Mouse (Mus musculus) left cerebral cortex, postnatal 36 days (tissue): ENCODE data around the gene Anxa9. TPM values are rescaled to one million over a fixed set of nuclear protein-coding genes. Genes with fewer than 3 reads are reported as not detected.

Experiments used
- DNase-seq, 2 experiments: peaks; one replicate each; pipeline ENCODE4 v3.0.0; 2021 to 2022; ENCODE audit warnings: low spot score in 2 of 2, mixed read lengths in 1 of 2
- intact Hi-C: fragments of 180-260 bp; cut with DNase I; formaldehyde crosslinking; loops from one replicate; pipeline ENCODE4 v1.15.1; 2025
- total RNA-seq, 2 experiments: library from RNA; stranded (reverse); gene quantifications; 2 replicates each; pipeline ENCODE4 v1.2.3; 2021

Gene Anxa9
- total RNA-seq, 2 experiments from 2014 or later: 1.1 TPM

- intact Hi-C loops: no loop called here
- DNase-seq: no peak
Measured at GRCm38 (mm10) chr3:95286510-95286909, 20.5 kb downstream of the Anxa9 start.

- DNase-seq: no peak
- intact Hi-C loops: no loop called here
Measured at GRCm38 (mm10) chr3:95286011-95286410, 21.0 kb downstream of the Anxa9 start.

DNA sequence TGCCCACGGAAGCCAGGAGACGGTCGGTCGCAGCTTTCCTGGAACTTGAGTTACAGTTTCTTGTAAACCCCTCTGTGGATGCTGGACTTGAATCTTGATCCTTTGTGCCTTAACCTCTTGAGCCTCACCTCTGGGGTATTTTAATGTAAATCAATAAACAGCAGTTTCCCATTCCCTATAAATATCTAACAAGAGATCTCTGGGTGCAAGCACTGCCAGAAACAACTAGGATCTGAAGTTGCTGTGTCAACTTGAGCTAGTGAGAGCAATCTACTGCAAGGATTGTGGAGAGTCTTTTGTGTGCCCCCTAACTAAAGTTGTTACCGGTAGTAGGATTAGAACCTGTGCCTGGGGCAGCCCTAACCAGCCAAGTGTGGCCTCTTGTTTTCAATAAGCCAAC lies 21.6 kb downstream of the Anxa9 start:
- intact Hi-C loops: no loop called here

GRCm38 (mm10) chr3:95284501-95285281 lies 22.3 kb downstream of the Anxa9 start:
- intact Hi-C loops: no loop called here
- DNase-seq: no peak

More for the DNA sequence above, 21.6 kb downstream of the Anxa9 start:
- no peak for DNase-seq

GRCm38 (mm10) chr3:95284062-95284461 lies 22.9 kb downstream of the Anxa9 start:
- intact Hi-C loops: no loop called here
- DNase-seq: no peak

- no peak for DNase-seq
- intact Hi-C loops: loop anchor here (2.0 kb wide), 1 partner anchor 55 kb away; the partner anchor contains the start of gene Cdc42se1
Measured at GRCm38 (mm10) chr3:95283589-95283941, 23.4 kb downstream of the Anxa9 start.

GRCm38 (mm10) chr3:95282865-95283588 lies 23.9 kb downstream of the Anxa9 start:
- intact Hi-C loops: loop anchor here (2.0 kb wide), 1 partner anchor 54 kb away; the partner anchor contains the start of gene Cdc42se1
- peak; percentile 75 for DNase-seq

- peak in 1 of 2 experiments; percentile 38 for DNase-seq
- intact Hi-C loops: loop anchor here (2.0 kb wide), 1 partner anchor 54 kb away; the partner anchor contains the start of gene Cdc42se1
Measured at GRCm38 (mm10) chr3:95282381-95282864, 24.6 kb downstream of the Anxa9 start.

DNA sequence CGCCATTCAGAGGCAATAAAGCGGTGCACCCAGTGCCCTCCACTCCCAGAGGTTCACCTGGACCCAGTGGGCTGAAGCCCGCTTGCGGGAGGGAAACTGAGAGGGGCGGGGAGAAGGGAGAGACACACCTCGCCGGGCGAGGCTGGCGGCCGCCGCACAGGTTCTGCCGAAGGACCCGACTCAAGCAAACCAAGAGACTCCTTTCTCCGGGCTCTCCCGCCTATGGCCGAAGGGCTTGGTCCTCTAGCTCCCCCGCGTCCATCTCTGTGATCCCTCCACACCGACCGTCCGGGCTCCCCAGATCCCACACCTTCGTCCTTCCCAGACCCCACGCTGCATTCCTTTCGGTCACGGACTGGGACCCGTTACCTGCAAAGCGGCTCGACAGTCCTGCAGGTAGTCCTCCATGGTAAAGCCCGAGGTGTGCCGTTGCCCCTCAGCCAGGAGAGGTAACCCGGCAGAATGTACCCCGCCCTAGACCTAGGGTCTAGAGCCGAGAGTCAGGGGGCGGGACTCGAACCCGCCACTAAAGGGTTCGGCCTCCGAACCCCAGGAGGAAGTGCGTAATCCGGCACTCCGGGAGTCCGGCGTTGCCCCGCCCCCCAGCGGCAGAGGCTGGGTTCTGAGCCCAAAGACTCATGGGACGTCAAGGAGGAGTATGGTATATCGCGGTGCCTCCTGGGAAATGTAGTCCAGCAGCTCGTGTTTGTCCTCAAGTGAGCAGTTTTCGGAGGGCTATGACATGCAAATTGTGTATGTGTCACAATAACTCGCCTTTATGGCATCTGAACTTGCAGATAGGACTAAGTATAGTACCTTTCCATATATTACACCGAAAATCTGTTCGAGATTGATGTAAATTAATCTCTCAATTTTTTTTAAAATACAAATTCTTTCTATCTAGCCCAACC lies 25.5 kb downstream of the Anxa9 start, which contains the start of the genes Mindy1 and Prune1:
Gene Mindy1, plus strand, starts transcription at position 130 of the 911 bp plus-strand sequence.
Gene Prune1, minus strand, starts transcription at position 861 of the 911 bp plus-strand sequence.
- intact Hi-C loops: loop anchor here (2.0 kb wide), 1 partner anchor 53 kb away; the partner anchor contains the start of gene Cdc42se1
- peak; percentile 98 for DNase-seq

DNA sequence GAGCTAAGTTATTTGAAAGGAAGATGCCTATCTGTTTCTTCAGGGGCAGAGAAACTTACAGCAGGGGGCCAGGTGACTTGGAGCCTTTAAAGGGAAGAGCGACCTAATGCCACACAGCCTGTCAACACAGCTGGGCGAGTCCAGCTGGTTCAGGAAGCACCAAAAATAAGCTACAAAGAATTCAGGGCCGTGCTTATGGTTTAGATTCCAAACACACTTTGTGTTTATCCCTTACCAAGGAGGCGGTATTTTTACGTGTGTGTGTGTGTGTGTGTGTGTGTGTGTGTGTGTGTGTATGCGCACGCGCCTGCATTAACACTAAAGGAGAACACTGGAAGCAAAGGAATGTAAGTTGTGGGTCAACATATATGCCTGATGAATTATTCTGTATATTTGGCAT lies 26.2 kb downstream of the Anxa9 start:
- intact Hi-C loops: no loop called here
- peak; percentile 17 for DNase-seq

GRCm38 (mm10) chr3:95277149-95277551 lies 29.8 kb downstream of the Anxa9 start:
- DNase-seq: no peak
- intact Hi-C loops: no loop called here

DNA sequence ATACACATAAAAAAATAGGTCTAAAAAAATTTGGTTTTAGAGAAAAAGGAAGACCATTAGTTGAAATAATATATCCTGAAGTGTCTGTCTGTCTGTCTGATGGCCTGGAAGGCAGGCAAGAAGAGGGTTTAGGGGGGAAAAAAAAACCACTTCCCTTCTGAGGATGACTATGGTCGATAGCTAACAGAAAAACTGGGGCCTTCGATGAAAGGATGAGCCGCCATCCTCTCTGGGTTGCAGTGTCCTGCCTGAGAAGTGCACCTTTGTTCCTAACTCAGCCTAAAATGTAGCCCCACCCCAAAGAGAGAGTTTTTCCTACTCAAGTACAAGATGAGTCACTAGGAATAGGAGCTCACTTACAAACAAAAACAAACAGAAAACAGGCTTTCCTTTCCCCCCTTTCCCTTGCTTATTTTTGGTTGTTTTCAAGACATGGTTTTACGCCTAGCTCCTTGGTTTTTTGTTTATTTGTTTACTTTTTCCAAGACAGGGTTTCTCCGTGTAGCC lies 30.5 kb downstream of the Anxa9 start:
- intact Hi-C loops: no loop called here
- no peak for DNase-seq

GRCm38 (mm10) chr3:95275161-95275560 lies 31.8 kb downstream of the Anxa9 start:
- intact Hi-C loops: no loop called here
- DNase-seq: no peak

DNA sequence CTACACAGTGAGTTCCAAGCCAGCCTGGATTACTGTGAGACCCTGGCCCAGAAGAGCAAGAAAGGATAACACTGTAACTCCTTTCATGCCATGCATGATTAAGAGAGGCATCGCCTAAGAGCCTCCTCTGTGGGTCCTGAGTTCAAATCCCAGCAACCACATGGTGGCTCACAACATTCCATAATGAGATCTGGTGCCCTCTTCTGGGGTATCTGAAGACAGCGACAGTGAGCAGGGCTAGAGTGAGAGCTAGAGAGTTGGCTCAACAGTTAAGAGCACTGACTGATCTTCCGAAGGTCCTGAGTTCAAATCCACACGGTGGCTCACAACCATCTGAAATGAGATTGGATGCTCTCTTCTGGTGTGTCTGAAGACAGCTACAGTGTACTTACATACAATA lies 32.5 kb downstream of the Anxa9 start:
- intact Hi-C loops: no loop called here
- DNase-seq: no peak

- intact Hi-C loops: no loop called here
- no peak for DNase-seq
Measured at GRCm38 (mm10) chr3:95273471-95273870, 33.5 kb downstream of the Anxa9 start.

- intact Hi-C loops: no loop called here
- no peak for DNase-seq
Measured at GRCm38 (mm10) chr3:95270766-95271364, 36.1 kb downstream of the Anxa9 start.

DNA sequence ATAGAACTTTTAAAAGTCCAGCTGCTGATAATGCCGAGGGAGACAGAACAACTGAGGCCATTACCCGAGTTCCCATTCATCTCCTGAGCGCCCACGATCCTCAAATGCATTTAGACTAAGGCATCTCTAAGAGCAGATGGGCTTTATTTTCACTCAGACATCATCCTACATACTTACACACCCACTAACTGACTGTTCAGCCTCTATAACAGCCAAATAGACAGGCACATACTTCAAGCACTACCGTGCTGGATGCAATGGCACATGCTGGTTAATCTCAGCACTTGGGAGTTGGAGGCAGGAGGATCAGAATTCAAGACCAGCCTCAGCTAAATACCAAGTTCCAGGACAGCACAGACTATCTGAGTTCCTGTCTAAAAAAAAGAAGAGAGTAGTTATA lies 37.2 kb downstream of the Anxa9 start:
- no peak for DNase-seq
- intact Hi-C loops: no loop called here

GRCm38 (mm10) chr3:95267855-95268254 lies 39.1 kb downstream of the Anxa9 start:
- DNase-seq: no peak
- intact Hi-C loops: no loop called here

DNA sequence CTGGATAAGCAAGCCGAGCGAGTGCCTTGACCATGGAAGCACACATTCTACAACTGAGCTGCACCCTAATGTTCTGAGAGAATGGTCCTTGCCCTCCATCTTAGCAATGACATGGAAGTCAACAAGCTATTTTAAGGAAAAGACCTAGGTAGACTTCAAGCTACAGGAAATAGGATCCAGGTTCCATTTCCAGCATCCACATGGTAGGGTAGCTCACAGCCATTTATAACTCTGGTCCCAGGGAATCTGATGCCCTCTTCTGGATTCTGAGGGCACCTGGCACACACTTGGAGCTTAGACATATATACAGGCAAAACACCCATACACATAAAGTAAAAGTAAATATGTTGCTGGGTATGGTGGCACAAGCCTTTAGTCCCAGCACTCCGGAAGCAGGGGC lies 40.9 kb downstream of the Anxa9 start:
- intact Hi-C loops: no loop called here
- no peak for DNase-seq
